Mouse (Mus musculus): Measurements from ENCODE around the gene Tbk1.

- TF ChIP-seq CTCF (conservative IDR thresholded peaks at IDR 0.05; ENCODE audit: insufficient read depth, insufficient read length, low read depth, low read length) (no peak), POLR2A (IDR thresholded peaks at IDR 0.05; ENCODE audit: low read depth, low read length) (no peak)
These were observed 78.6 kb downstream of the Tbk1 start for GRCm38 (mm10) chr10:121507755-121508544.
